Mouse (Mus musculus): ENCODE data around the gene Cntrob.

- TF ChIP-seq CTCF (IDR thresholded peaks at IDR 0.05; ENCODE audit: low read depth) (no peak), EP300 (IDR thresholded peaks at IDR 0.05; ENCODE audit: low read depth) (no peak)
Observed at GRCm38 (mm10) chr11:69257072-69257471, 66.5 kb downstream of the Cntrob start.
